Mouse (Mus musculus) C2C12 (cell line): ENCODE data around the gene Lsm11.
"Not testable (repeated sequence)": the region's sequence is repeated elsewhere in the genome, so short reads cannot be mapped to it uniquely, and the experiment has no call there.

ENCODE experiments used
- CTCF ChIP-seq: IDR thresholded peaks from one replicate; pipeline ENCODE4 v1.5.1; 2011; ENCODE audit not compliant: control insufficient read depth, insufficient read depth, insufficient read length
- FOSL1 ChIP-seq: IDR thresholded peaks from one replicate; pipeline ENCODE4 v1.8.0; 2011; ENCODE audit warnings: mild to moderate bottlenecking, low read length; ENCODE audit not compliant: poor library complexity, insufficient read depth, severe bottlenecking

- not testable (repeated sequence) for TF ChIP-seq FOSL1, CTCF
Observed at GRCm38 (mm10) chr11:45879366-45879765, 65.4 kb downstream of the Lsm11 start.
